Mouse (Mus musculus) spleen, adult 2 months (tissue): ENCODE measurements around the gene Sh3rf1.

Source experiments
- CTCF ChIP-seq: fragments of 200-500 bp; IDR thresholded peaks from 2 replicates; pipeline ENCODE4 v1.5.1; 2011; ENCODE audit warnings: mild to moderate bottlenecking, inconsistent platforms; ENCODE audit not compliant: insufficient read depth, insufficient read length, insufficient replicate concordance; ENCODE audit errors: extremely low read depth
- POLR2A ChIP-seq: fragments of 200-500 bp; IDR thresholded peaks from 2 replicates; pipeline ENCODE4 v1.6.1; 2011; ENCODE audit warnings: low read depth, low read length, inconsistent platforms

DNA sequence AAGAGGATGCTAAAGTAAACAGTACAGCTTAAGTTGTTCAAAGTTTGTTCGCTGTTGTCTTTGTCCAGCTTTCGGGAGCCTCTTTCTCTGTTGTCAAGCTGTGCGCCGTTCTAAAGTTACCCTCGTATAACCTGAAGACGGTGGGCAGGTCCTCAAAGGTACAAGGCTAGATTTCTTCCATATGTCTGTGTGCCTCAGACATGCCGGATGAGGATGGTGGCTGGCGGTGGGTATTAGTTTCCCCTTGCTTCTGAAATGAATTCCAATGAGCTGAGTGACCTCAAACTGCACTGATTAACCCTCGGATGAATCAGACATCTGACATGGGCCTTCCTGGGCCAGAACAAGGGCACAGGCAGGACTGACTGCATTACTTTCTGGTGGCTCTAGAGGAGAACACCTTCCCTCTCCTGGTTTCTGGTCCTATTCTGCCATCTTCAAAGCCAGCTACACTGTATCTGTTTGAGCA, 86.8 kb downstream of the Sh3rf1 start:
- no peak for TF ChIP-seq CTCF
- TF ChIP-seq POLR2A: no peak
